Mouse (Mus musculus) frontal cortex, postnatal 36 days (tissue): ENCODE data around the gene Hist1h3c.

Experiments used
- DNase-seq, 2 experiments: peaks; one replicate each; pipeline ENCODE4 v3.0.0; 2022; ENCODE audit warnings: low spot score in 2 of 2

The Hist1h3c gene

GRCm38 (mm10) chr13:23757211-23757773 lies 11.9 kb upstream of the Hist1h3c start:
- DNase-seq: no peak

- peak; percentile 84 to 97 for DNase-seq
Observed at GRCm38 (mm10) chr13:23756790-23757189, 11.4 kb upstream of the Hist1h3c start, which contains the start of gene Hist1h4b. Hist1h4b (plus strand) TSS chr13:23757013.

- no peak for DNase-seq
Observed at GRCm38 (mm10) chr13:23755000-23755399, 9.6 kb upstream of the Hist1h3c start.

GRCm38 (mm10) chr13:23753314-23754078 lies 8.1 kb upstream of the Hist1h3c start:
- no peak for DNase-seq

- no peak for DNase-seq
Observed at GRCm38 (mm10) chr13:23752742-23753172, 7.4 kb upstream of the Hist1h3c start.

- DNase-seq: peak; percentile 91 to 97
Observed at GRCm38 (mm10) chr13:23752067-23752741, 6.8 kb upstream of the Hist1h3c start, which contains the start of gene Hist1h3b. Hist1h3b (plus strand) TSS chr13:23752267.

GRCm38 (mm10) chr13:23751478-23751956 lies 6.1 kb upstream of the Hist1h3c start:
- DNase-seq: peak in 1 of 2 experiments; percentile 5

GRCm38 (mm10) chr13:23750839-23751477 lies 5.6 kb upstream of the Hist1h3c start, which contains the start of gene Hist1h2ab:
Hist1h2ab (plus strand) TSS chr13:23751126.
- DNase-seq: peak; percentile 47 to 51

GRCm38 (mm10) chr13:23749563-23750121 lies 4.2 kb upstream of the Hist1h3c start:
- DNase-seq: no peak

- no peak for DNase-seq
Observed at GRCm38 (mm10) chr13:23747892-23748288, 2.5 kb upstream of the Hist1h3c start.

- no peak for DNase-seq
Observed at GRCm38 (mm10) chr13:23747081-23747891, 1.9 kb upstream of the Hist1h3c start.

GRCm38 (mm10) chr13:23746201-23747080 lies 1.0 kb upstream of the Hist1h3c start, which contains the start of gene Hist1h2bb:
Hist1h2bb (plus strand) TSS chr13:23746734.
- peak; percentile 78 to 87 for DNase-seq

- DNase-seq: no peak
Observed at GRCm38 (mm10) chr13:23744421-23745380, 701 bp downstream of the Hist1h3c start.

- no peak for DNase-seq
Observed at GRCm38 (mm10) chr13:23743963-23744362, 1.4 kb downstream of the Hist1h3c start.

- DNase-seq: no peak
Observed at GRCm38 (mm10) chr13:23743215-23743614, 2.2 kb downstream of the Hist1h3c start.

GRCm38 (mm10) chr13:23742007-23742406 lies 3.4 kb downstream of the Hist1h3c start:
- DNase-seq: no peak

GRCm38 (mm10) chr13:23740910-23741309 lies 4.5 kb downstream of the Hist1h3c start:
- no peak for DNase-seq

GRCm38 (mm10) chr13:23740256-23740840 lies 5.1 kb downstream of the Hist1h3c start:
- DNase-seq: no peak
